Comparison of ENCODE assay signal across 17 mouse cellular contexts in the genomic region with DNA sequence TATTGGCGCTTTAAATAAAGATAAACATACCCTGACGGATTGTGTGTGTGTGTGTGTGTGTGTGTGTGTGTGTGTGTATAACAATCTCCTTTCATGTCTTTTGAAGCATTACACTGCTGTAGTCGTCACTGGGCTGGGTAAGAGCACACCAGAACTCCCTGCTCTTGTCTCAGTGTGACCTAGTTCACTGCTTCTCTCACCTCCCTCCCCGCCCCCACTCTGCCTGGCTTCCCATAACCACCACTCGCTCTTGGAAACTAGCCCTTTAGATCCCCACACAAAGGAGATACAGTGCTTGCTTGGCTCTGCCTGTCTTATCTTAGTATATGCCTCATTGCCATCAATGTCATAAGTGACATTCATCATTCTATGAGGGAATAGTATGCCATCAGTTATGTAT.
"Had no signal": no experiment of that assay in that cellular context is flagged by ENCODE, and none has a peak within 500 bp of the region (broad histone marks: within the 10 kb centered on the region; RNA-seq: fewer than 3 reads in every experiment).

No protein-coding gene starts in this region.

- H3K4me3 ChIP-seq: intestine, embryonic 15.5 days; layer of hippocampus, adult 2 months; liver, embryonic 13.5 days; lung, embryonic 15.5 days; megakaryocyte, embryonic 14.5 days; midbrain, embryonic 12.5 days; midbrain, embryonic 15.5 days; myocyte; neural tube, embryonic 15.5 days had no signal

- H3K4me2 ChIP-seq: intestine, embryonic 15.5 days; liver, embryonic 13.5 days; lung, embryonic 15.5 days; midbrain, embryonic 12.5 days; midbrain, embryonic 15.5 days; neural tube, embryonic 15.5 days had no signal

- H3K9me3 ChIP-seq: intestine, embryonic 15.5 days; liver, embryonic 13.5 days; lung, embryonic 15.5 days; megakaryocyte, embryonic 14.5 days; midbrain, embryonic 12.5 days; midbrain, embryonic 15.5 days; neural tube, embryonic 15.5 days had no signal

- DNase-seq: kidney, adult 11 months; kidney, adult 9 months; kidney, postnatal 25 days; layer of hippocampus, adult 9-11 months; liver, embryonic 13.5 days; lung, postnatal 10 days; lung, postnatal 36 days; thymus, postnatal 25 days had no signal

- ATAC-seq: intestine, embryonic 15.5 days; midbrain, embryonic 15.5 days had no signal

- H3K4me1 ChIP-seq: intestine, embryonic 15.5 days; liver, embryonic 13.5 days; lung, embryonic 15.5 days; midbrain, embryonic 12.5 days; midbrain, embryonic 15.5 days; neural tube, embryonic 15.5 days had no signal

- H3K9ac ChIP-seq: intestine, embryonic 15.5 days; liver, embryonic 13.5 days; lung, embryonic 15.5 days; midbrain, embryonic 12.5 days; midbrain, embryonic 15.5 days; neural tube, embryonic 15.5 days had no signal

- H3K27me3 ChIP-seq: intestine, embryonic 15.5 days; liver, embryonic 13.5 days; lung, embryonic 15.5 days; megakaryocyte, embryonic 14.5 days; midbrain, embryonic 12.5 days; midbrain, embryonic 15.5 days; neural tube, embryonic 15.5 days had no signal

- H3K36me3 ChIP-seq: intestine, embryonic 15.5 days; midbrain, embryonic 12.5 days had no signal

- H3K27ac ChIP-seq: intestine, embryonic 15.5 days; kidney, postnatal 0 days; layer of hippocampus, adult 2 months; liver, embryonic 13.5 days; lung, embryonic 15.5 days; midbrain, embryonic 12.5 days; midbrain, embryonic 15.5 days; neural tube, embryonic 15.5 days had no signal
